Mouse (Mus musculus): Measurements from ENCODE around the gene Gm43552. TPM values are rescaled to one million over a fixed set of nuclear protein-coding genes. Genes with fewer than 3 reads are reported as not detected.

Gene Gm43552
- polyA plus RNA-seq, 1 experiment from 2014 or later: not detected

DNA sequence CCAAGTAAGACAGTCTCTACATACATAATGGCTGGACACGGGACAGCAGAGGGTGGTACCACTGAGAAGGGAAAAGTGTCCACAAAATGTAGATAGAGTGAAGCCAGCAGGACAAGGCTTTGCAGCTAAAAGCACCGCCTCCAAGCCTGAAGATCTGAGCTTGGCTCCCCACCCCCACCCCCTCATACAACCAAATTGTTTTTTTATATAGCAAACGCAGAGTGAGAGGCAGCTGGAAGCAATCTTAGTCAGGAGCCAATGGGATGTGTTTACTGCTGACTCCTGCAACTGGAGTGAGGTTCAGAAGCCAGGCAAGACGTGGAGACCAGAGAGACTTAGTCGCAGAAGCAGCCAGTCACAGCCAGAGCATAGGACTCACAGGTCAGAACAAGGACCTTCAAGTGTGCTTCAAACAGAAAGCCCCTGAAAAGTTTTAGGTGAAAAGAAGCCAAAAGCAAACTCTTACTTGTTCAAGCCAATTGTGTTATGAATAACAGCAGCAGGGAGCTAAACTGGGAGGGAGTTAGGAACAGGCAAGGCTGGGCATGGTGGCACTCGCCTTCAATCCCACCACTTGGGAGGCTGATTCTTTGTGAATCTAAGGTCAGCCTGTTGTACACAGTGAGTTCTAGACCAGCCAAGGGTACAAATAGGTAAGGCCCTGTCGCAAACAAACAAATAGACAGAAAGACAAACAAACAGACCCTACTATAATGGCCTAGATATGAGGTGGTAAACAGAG lies 35.4 kb downstream of the Gm43552 start:
- H3K9me3 ChIP-seq (ENCODE audit: control insufficient read depth, low read length): no peaks in the 10 kb centered on the region
- H3K9ac ChIP-seq (replicated peaks; ENCODE audit: low read depth, low read length): no peak overlapping the region
- H3K4me1 ChIP-seq (replicated peaks; ENCODE audit: control insufficient read depth, insufficient read depth, low read length): no peaks in the 10 kb centered on the region
- WGBS: 71% methylated on average over 7 of the region's 7 CpGs
- no peak overlapping the region for H3K27ac ChIP-seq (ENCODE audit: low read length)
- H3K4me2 ChIP-seq (ENCODE audit: low read length): no peak overlapping the region
- no peaks in the 10 kb centered on the region for H3K27me3 ChIP-seq (replicated peaks; ENCODE audit: control insufficient read depth, insufficient read depth, low read length)
- ATAC-seq: no peak
- peaks cover 7% of the 10 kb centered on the region; the same call in 1 of the 2 replicates for H3K36me3 ChIP-seq (ENCODE audit: control insufficient read depth, insufficient read depth)
- H3K4me3 ChIP-seq (replicated peaks; ENCODE audit: low read length): no peak overlapping the region

DNA sequence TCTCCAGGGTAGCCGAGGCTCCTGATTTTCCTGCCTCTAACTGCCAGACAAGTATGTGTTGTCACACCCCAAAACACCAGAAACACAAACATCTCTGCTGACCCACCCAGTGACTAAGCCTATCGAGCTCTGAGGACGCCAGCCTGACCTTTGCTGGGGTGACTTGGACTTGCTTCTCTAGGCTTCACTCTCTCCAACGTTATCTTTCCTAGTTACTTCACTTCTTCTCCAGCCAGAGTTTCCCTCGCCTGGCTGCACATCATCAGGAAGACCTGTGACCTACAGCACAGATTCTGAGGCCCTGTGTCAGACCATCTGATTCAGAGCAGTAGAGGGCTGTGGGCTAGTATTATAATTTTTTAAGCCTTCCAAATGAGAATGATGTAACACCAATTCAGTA lies 37.9 kb downstream of the Gm43552 start:
- WGBS: 81% methylated on average over 5 of the region's 5 CpGs
- Histone ChIP-seq H3K4me3 (replicated peaks; ENCODE audit: low read length) (no peak overlapping the region), H3K9me3 (ENCODE audit: control insufficient read depth, low read length) (no peaks in the 10 kb centered on the region), H3K27ac (ENCODE audit: low read length) (no peak overlapping the region), H3K36me3 (ENCODE audit: control insufficient read depth, insufficient read depth) (peaks cover 5% of the 10 kb centered on the region; the same call in 1 of the 2 replicates), H3K4me2 (ENCODE audit: low read length) (no peak overlapping the region), H3K4me1 (replicated peaks; ENCODE audit: control insufficient read depth, insufficient read depth, low read length) (no peaks in the 10 kb centered on the region), H3K9ac (replicated peaks; ENCODE audit: low read depth, low read length) (no peak overlapping the region), H3K27me3 (replicated peaks; ENCODE audit: control insufficient read depth, insufficient read depth, low read length) (no peaks in the 10 kb centered on the region)
- ATAC-seq: no peak

DNA sequence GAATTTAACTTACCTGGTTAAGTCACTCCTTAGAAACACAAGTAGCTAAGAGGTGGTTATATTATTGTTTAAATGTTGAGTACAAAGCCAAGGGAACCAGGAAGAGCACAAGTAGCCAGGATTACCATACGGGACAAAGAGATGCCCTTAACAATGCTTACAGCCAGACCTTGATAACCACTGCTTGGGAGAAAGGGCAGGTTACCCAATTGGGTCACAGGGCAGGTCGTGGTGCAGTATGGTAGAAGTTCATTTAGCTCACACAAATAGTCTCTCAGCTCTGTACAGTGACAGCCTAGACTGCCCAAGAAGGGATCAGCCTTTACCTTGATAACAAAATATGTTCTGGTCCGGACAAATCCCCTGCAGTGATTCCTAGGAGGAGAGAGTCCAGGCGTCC lies 43.7 kb downstream of the Gm43552 start:
- 84% methylated on average over 4 of the region's 4 CpGs for WGBS
- no peaks in the 10 kb centered on the region for H3K9me3 ChIP-seq (ENCODE audit: control insufficient read depth, low read length)
- H3K27me3 ChIP-seq (replicated peaks; ENCODE audit: control insufficient read depth, insufficient read depth, low read length): no peaks in the 10 kb centered on the region
- H3K4me2 ChIP-seq (ENCODE audit: low read length): no peak overlapping the region
- H3K9ac ChIP-seq (replicated peaks; ENCODE audit: low read depth, low read length): no peak overlapping the region
- H3K36me3 ChIP-seq (ENCODE audit: control insufficient read depth, insufficient read depth): peaks cover 13% of the 10 kb centered on the region; the same call in 1 of the 2 replicates
- H3K4me3 ChIP-seq (replicated peaks; ENCODE audit: low read length): no peak overlapping the region
- ATAC-seq: no peak
- no peaks in the 10 kb centered on the region for H3K4me1 ChIP-seq (replicated peaks; ENCODE audit: control insufficient read depth, insufficient read depth, low read length)
- no peak overlapping the region for H3K27ac ChIP-seq (ENCODE audit: low read length)

DNA sequence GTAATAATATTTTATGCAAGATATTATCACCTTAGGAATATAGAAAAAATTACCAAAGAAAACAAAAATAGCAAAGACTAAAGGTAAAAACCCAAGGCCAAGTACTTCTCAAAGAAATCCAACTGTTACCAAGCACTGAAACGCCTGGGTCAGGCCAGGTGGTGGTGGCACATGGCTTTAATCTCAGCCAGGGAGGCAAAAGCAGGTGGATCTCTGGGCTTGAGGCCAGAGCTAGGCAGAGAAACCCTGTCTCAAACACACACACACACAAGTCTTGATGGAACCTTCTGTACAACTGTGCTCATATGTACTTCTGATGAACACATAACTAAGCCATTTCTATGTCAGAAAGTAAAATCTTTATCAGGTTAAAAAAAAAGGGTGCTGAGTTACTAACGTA lies 44.8 kb downstream of the Gm43552 start:
- no peak for ATAC-seq
- Histone ChIP-seq H3K4me2 (ENCODE audit: low read length) (no peak overlapping the region), H3K27ac (ENCODE audit: low read length) (no peak overlapping the region), H3K27me3 (replicated peaks; ENCODE audit: control insufficient read depth, insufficient read depth, low read length) (no peaks in the 10 kb centered on the region), H3K36me3 (ENCODE audit: control insufficient read depth, insufficient read depth) (peaks cover 13% of the 10 kb centered on the region; the same call in 1 of the 2 replicates), H3K9ac (replicated peaks; ENCODE audit: low read depth, low read length) (no peak overlapping the region), H3K4me3 (replicated peaks; ENCODE audit: low read length) (no peak overlapping the region), H3K9me3 (ENCODE audit: control insufficient read depth, low read length) (no peaks in the 10 kb centered on the region), H3K4me1 (replicated peaks; ENCODE audit: control insufficient read depth, insufficient read depth, low read length) (no peaks in the 10 kb centered on the region)
- 82% methylated on average over 2 of the region's 2 CpGs for WGBS

DNA sequence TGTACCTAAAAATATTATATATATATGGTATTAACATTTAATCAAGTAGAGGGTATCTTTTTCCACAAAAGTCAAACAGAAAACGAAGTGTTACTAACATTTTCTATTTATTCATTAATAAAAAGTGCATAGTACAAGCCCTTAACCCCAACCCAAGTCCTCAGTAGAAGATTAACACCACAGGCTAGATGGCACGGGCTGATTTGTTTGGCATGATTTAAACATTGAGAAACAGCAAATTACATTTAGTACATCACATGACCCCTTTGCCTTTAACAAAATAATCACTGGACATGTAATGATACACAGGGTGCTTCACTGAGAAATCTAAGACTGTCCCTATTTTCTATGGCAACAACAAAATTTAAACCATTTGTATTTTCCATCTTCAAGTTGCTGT lies 45.9 kb downstream of the Gm43552 start:
- Histone ChIP-seq H3K27me3 (replicated peaks; ENCODE audit: control insufficient read depth, insufficient read depth, low read length) (no peaks in the 10 kb centered on the region), H3K9me3 (ENCODE audit: control insufficient read depth, low read length) (no peaks in the 10 kb centered on the region), H3K4me2 (ENCODE audit: low read length) (no peak overlapping the region), H3K36me3 (ENCODE audit: control insufficient read depth, insufficient read depth) (peaks cover 11% of the 10 kb centered on the region; the same call in 1 of the 2 replicates), H3K27ac (ENCODE audit: low read length) (no peak overlapping the region), H3K4me1 (replicated peaks; ENCODE audit: control insufficient read depth, insufficient read depth, low read length) (no peaks in the 10 kb centered on the region), H3K4me3 (replicated peaks; ENCODE audit: low read length) (no peak overlapping the region), H3K9ac (replicated peaks; ENCODE audit: low read depth, low read length) (no peak overlapping the region)
- no peak for ATAC-seq
- WGBS: 89% methylated on average over 2 of the region's 2 CpGs

DNA sequence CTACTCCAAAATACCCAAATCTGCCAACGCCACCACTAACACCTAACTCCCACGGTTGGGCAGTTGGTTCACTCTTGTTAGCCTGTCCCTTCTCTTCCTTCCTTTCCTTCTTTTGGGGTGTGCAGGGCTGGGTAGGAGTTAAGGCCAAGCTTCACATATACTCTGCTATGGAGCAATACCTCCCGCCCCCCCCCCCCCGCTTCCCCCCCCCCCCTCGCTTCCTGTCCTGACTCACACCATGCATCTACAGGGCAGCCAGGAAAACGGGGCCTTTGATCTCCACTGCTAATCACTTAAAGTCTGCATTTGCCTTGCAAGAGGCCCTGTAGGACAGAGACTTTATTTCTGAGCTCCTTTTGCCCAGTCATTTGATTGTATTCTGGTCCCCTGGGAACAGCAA lies 47.7 kb downstream of the Gm43552 start:
- H3K4me1 ChIP-seq (replicated peaks; ENCODE audit: control insufficient read depth, insufficient read depth, low read length): no peaks in the 10 kb centered on the region
- no peak overlapping the region for H3K4me2 ChIP-seq (ENCODE audit: low read length)
- no peaks in the 10 kb centered on the region for H3K27me3 ChIP-seq (replicated peaks; ENCODE audit: control insufficient read depth, insufficient read depth, low read length)
- whole genome bisulfite sequencing: 72% methylated on average over 4 of the region's 6 CpGs
- H3K36me3 ChIP-seq (ENCODE audit: control insufficient read depth, insufficient read depth): peaks cover 11% of the 10 kb centered on the region; the same call in 1 of the 2 replicates
- no peak overlapping the region for H3K27ac ChIP-seq (ENCODE audit: low read length)
- no peak for ATAC-seq
- no peak overlapping the region for H3K4me3 ChIP-seq (replicated peaks; ENCODE audit: low read length)
- H3K9me3 ChIP-seq (ENCODE audit: control insufficient read depth, low read length): no peaks in the 10 kb centered on the region
- H3K9ac ChIP-seq (replicated peaks; ENCODE audit: low read depth, low read length): no peak overlapping the region

DNA sequence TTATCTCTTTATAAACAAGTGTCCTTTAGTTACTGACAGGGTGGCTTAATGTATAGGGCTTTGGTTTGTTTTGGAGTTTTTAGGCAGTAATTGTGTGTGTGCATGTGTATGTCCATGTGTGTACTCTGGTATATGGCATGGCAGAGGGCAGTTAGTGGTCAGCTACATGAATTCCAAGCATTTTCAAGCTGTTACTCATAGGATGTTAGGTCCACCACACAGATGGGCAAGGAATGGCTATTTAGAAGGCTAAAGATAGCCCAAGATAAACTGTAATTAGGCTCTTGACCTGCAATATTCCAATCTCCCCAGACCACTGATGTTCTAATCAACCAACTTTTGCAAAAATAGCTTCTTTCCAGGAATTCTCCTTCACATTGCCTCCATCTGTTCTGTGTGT lies 54.6 kb downstream of the Gm43552 start:
- Histone ChIP-seq H3K9me3 (ENCODE audit: control insufficient read depth, low read length) (no peaks in the 10 kb centered on the region), H3K36me3 (ENCODE audit: control insufficient read depth, insufficient read depth) (no peaks in the 10 kb centered on the region), H3K4me2 (ENCODE audit: low read length) (no peak overlapping the region), H3K9ac (replicated peaks; ENCODE audit: low read depth, low read length) (no peak overlapping the region), H3K4me3 (replicated peaks; ENCODE audit: low read length) (no peak overlapping the region), H3K27me3 (replicated peaks; ENCODE audit: control insufficient read depth, insufficient read depth, low read length) (no peaks in the 10 kb centered on the region), H3K27ac (ENCODE audit: low read length) (no peak overlapping the region), H3K4me1 (replicated peaks; ENCODE audit: control insufficient read depth, insufficient read depth, low read length) (peaks cover 16% of the 10 kb centered on the region)
- ATAC-seq: no peak

DNA sequence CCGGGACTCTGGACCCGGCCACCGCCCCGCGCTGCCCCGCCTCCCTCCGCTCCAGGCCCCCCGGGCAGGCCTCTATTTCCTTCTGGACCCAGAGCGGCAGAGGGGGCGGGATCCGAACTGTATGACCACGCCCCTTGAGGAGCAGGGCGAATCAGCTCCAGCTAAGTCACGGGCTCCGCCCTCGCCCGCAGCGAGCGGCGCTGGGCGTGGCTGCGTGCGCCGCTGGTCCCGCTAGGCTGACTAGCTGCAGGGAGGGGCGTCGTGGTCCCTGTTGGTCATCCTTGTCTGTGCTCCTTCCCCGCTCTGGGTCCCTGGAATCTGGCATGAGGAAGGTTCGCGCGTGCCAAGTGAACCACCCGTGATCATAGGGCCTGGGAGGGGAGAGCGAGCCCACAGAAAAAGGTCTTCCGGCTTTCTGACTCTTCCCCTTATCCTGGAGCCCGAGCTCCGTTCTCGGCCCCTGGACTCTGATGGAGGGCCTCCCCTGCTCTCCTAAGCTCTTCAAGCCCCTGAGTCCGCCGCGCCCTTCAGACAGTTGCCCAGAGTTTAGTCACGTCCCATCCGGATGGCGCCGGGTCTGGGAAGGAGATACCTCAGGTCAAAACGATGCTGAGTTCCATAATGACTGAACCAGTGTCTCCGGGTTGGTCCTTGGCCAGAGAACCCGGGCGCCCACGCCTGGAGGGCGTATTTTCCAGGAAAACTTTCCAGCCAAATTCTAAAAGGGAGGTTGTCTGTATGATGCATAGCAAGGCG lies 56.6 kb downstream of the Gm43552 start, which contains the start of gene Ugdh:
Ugdh (minus strand) TSS at position 144 of the 756 bp plus-strand sequence.
- H3K27ac ChIP-seq (ENCODE audit: low read length): peak within 1 kb of the TSS; percentile 78
- peaks cover 17% of the 10 kb centered on the region for H3K4me1 ChIP-seq (replicated peaks; ENCODE audit: control insufficient read depth, insufficient read depth, low read length)
- H3K4me2 ChIP-seq (ENCODE audit: low read length): peak within 1 kb of the TSS; percentile 60
- peak within 1 kb of the TSS; percentile 90 for H3K9ac ChIP-seq (replicated peaks; ENCODE audit: low read depth, low read length)
- ATAC-seq: peak; percentile 99
- no peaks in the 10 kb centered on the region for H3K36me3 ChIP-seq (ENCODE audit: control insufficient read depth, insufficient read depth)
- no peaks in the 10 kb centered on the region for H3K9me3 ChIP-seq (ENCODE audit: control insufficient read depth, low read length)
- no peaks in the 10 kb centered on the region for H3K27me3 ChIP-seq (replicated peaks; ENCODE audit: control insufficient read depth, insufficient read depth, low read length)
- peak within 1 kb of the TSS; percentile 82 for H3K4me3 ChIP-seq (replicated peaks; ENCODE audit: low read length)
- 0% methylated on average over 51 of the region's 51 CpGs for WGBS

DNA sequence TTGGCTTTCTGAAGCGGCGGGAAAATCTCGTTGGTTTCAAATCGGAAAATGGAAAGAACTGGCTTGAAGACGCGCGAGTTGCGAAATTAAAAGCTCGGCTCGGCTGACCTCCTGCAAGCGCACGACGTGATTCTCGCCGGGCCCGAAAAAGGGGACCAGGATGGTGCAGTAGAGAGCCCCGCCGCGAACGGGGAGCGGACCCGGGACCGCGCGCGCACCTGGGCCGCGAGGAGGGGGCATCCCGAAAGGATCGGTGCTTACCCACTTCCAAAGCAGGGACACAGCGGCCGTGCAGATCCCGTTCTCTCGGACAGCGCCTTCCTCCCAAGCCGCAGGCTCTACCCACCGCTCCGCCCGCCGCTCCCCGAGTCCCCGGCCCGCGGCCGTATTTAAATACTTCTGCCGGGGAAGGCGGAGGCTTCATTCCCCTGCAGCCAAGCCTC lies 57.2 kb downstream of the Gm43552 start:
- no peaks in the 10 kb centered on the region for H3K36me3 ChIP-seq (ENCODE audit: control insufficient read depth, insufficient read depth)
- H3K4me2 ChIP-seq (ENCODE audit: low read length): peak overlapping the region; percentile 60
- peak overlapping the region; percentile 82 for H3K4me3 ChIP-seq (replicated peaks; ENCODE audit: low read length)
- H3K4me1 ChIP-seq (replicated peaks; ENCODE audit: control insufficient read depth, insufficient read depth, low read length): peaks cover 17% of the 10 kb centered on the region
- peak overlapping the region; percentile 90 for H3K9ac ChIP-seq (replicated peaks; ENCODE audit: low read depth, low read length)
- H3K27me3 ChIP-seq (replicated peaks; ENCODE audit: control insufficient read depth, insufficient read depth, low read length): no peaks in the 10 kb centered on the region
- no peaks in the 10 kb centered on the region for H3K9me3 ChIP-seq (ENCODE audit: control insufficient read depth, low read length)
- no peak for ATAC-seq
- H3K27ac ChIP-seq (ENCODE audit: low read length): peak overlapping the region; percentile 78
- WGBS: 0% methylated on average over 37 of the region's 47 CpGs
